Mouse (Mus musculus): ENCODE measurements around the gene B3gnt2. TPM values are rescaled to one million over a fixed set of nuclear protein-coding genes. Genes with fewer than 3 reads are reported as not detected.

Gene B3gnt2
- total RNA-seq, 2 experiments from 2014 or later: 7.9 to 14.4 TPM

- peak; percentile 33 to 62 for DNase-seq (ENCODE audit: low spot score in 2 of 2)
- intact Hi-C loops (cut with DNase I): no loop called here
Measured at GRCm38 (mm10) chr11:22827514-22828080, 33.2 kb downstream of the B3gnt2 start.

GRCm38 (mm10) chr11:22826665-22827064, 34.1 kb downstream of the B3gnt2 start:
- DNase-seq (ENCODE audit: low spot score in 2 of 2): no peak
- intact Hi-C loops (cut with DNase I): no loop called here

GRCm38 (mm10) chr11:22826051-22826450, 34.7 kb downstream of the B3gnt2 start:
- DNase-seq (ENCODE audit: low spot score in 2 of 2): no peak
- intact Hi-C loops (cut with DNase I): no loop called here

- no peak for DNase-seq (ENCODE audit: low spot score in 2 of 2)
- intact Hi-C loops (cut with DNase I): no loop called here
Measured at GRCm38 (mm10) chr11:22825548-22825947, 35.2 kb downstream of the B3gnt2 start.

GRCm38 (mm10) chr11:22824049-22824705, 36.6 kb downstream of the B3gnt2 start:
- DNase-seq (ENCODE audit: low spot score in 2 of 2): no peak
- intact Hi-C loops (cut with DNase I): no loop called here

GRCm38 (mm10) chr11:22821243-22821642, 39.5 kb downstream of the B3gnt2 start:
- no peak for DNase-seq (ENCODE audit: low spot score in 2 of 2)
- intact Hi-C loops (cut with DNase I): no loop called here

- intact Hi-C loops (cut with DNase I): no loop called here
- DNase-seq (ENCODE audit: low spot score in 2 of 2): no peak
Measured at GRCm38 (mm10) chr11:22818371-22818770, 42.4 kb downstream of the B3gnt2 start.

GRCm38 (mm10) chr11:22815877-22816276, 44.9 kb downstream of the B3gnt2 start:
- DNase-seq (ENCODE audit: low spot score in 2 of 2): no peak
- intact Hi-C loops (cut with DNase I): no loop called here

GRCm38 (mm10) chr11:22815143-22815542, 45.6 kb downstream of the B3gnt2 start:
- intact Hi-C loops (cut with DNase I): no loop called here
- DNase-seq (ENCODE audit: low spot score in 2 of 2): no peak

- intact Hi-C loops (cut with DNase I): no loop called here
- no peak for DNase-seq (ENCODE audit: low spot score in 2 of 2)
Measured at GRCm38 (mm10) chr11:22813921-22814704, 46.6 kb downstream of the B3gnt2 start.

- no peak for DNase-seq (ENCODE audit: low spot score in 2 of 2)
Measured at GRCm38 (mm10) chr11:22813427-22813826, 47.3 kb downstream of the B3gnt2 start.

GRCm38 (mm10) chr11:22811413-22811812, 49.3 kb downstream of the B3gnt2 start:
- DNase-seq (ENCODE audit: low spot score in 2 of 2): no peak
- intact Hi-C loops (cut with DNase I): no loop called here

More at GRCm38 (mm10) chr11:22813427-22813826, 47.3 kb downstream of the B3gnt2 start:
- intact Hi-C loops (cut with DNase I): no loop called here

- no peak for DNase-seq (ENCODE audit: low spot score in 2 of 2)
- intact Hi-C loops (cut with DNase I): no loop called here
Measured at GRCm38 (mm10) chr11:22809465-22810096, 51.2 kb downstream of the B3gnt2 start.

- DNase-seq (ENCODE audit: low spot score in 2 of 2): no peak
- intact Hi-C loops (cut with DNase I): no loop called here
Measured at GRCm38 (mm10) chr11:22808040-22808439, 52.7 kb downstream of the B3gnt2 start.

- intact Hi-C loops (cut with DNase I): no loop called here
- no peak for DNase-seq (ENCODE audit: low spot score in 2 of 2)
Measured at GRCm38 (mm10) chr11:22805171-22805570, 55.6 kb downstream of the B3gnt2 start.

- intact Hi-C loops (cut with DNase I): no loop called here
- DNase-seq (ENCODE audit: low spot score in 2 of 2): no peak
Measured at GRCm38 (mm10) chr11:22799987-22800424, 60.8 kb downstream of the B3gnt2 start.

GRCm38 (mm10) chr11:22798916-22799315, 61.8 kb downstream of the B3gnt2 start:
- DNase-seq (ENCODE audit: low spot score in 2 of 2): no peak
- intact Hi-C loops (cut with DNase I): no loop called here

- intact Hi-C loops (cut with DNase I): no loop called here
- no peak for DNase-seq (ENCODE audit: low spot score in 2 of 2)
Measured at GRCm38 (mm10) chr11:22794734-22795133, 66.0 kb downstream of the B3gnt2 start.

GRCm38 (mm10) chr11:22793881-22794203, 66.9 kb downstream of the B3gnt2 start:
- no peak for DNase-seq (ENCODE audit: low spot score in 2 of 2)
- intact Hi-C loops (cut with DNase I): no loop called here

GRCm38 (mm10) chr11:22793176-22793880, 67.4 kb downstream of the B3gnt2 start:
- no peak for DNase-seq (ENCODE audit: low spot score in 2 of 2)
- intact Hi-C loops (cut with DNase I): no loop called here

Data from left cerebral cortex, postnatal 14 days (tissue).